Mouse (Mus musculus) heart, embryonic 16.5 days (tissue): ENCODE data around the gene Olfr461. TPM values are rescaled to one million over a fixed set of nuclear protein-coding genes. Genes with fewer than 3 reads are reported as not detected.

Experiments
- ATAC-seq: fragments of 200-750 bp; cut with Nextera tagmentation; replicated peaks from 2 replicates; pipeline ENCODE4 v1.8.0; 2017; ENCODE audit warnings: moderate number of reproducible peaks; ENCODE audit not compliant: insufficient read depth, low FRiP score; ENCODE audit errors: extremely low read depth
- H3K27ac ChIP-seq: fragments of 300-500 bp; sonication (generic); 2 replicates; pipeline ENCODE4 v1.5.1; 2014; ENCODE audit warnings: mild to moderate bottlenecking, low read length, control low read depth, moderate library complexity
- H3K27me3 ChIP-seq: fragments of 300-500 bp; sonication (generic); 2 replicates; pipeline ENCODE4 v1.6.1; 2014; ENCODE audit warnings: low read length, mixed read lengths; ENCODE audit not compliant: control insufficient read depth, insufficient read depth
- H3K36me3 ChIP-seq: fragments of 300-500 bp; sonication (generic); 2 replicates; pipeline ENCODE4 v1.6.1; 2014; ENCODE audit not compliant: control insufficient read depth, insufficient read depth
- H3K4me1 ChIP-seq: fragments of 300-500 bp; sonication (generic); 2 replicates; pipeline ENCODE4 v1.6.1; 2014; ENCODE audit warnings: low read length, mixed read lengths; ENCODE audit not compliant: control insufficient read depth, insufficient read depth
- H3K4me2 ChIP-seq: fragments of 300-500 bp; sonication (generic); 2 replicates; pipeline ENCODE4 v1.6.1; 2014; ENCODE audit warnings: low read depth, mild to moderate bottlenecking, control low read depth, low read length
- H3K4me3 ChIP-seq: fragments of 300-500 bp; sonication (generic); 2 replicates; pipeline ENCODE4 v1.5.1; 2014; ENCODE audit warnings: mild to moderate bottlenecking, control low read depth, low read length
- H3K9ac ChIP-seq: fragments of 300-500 bp; sonication (generic); 2 replicates; pipeline ENCODE4 v1.6.1; 2014; ENCODE audit warnings: low read length, control low read depth
- H3K9me3 ChIP-seq: fragments of 300-500 bp; sonication (generic); replicated peaks from 2 replicates; pipeline ENCODE4 v1.6.1; 2016; ENCODE audit warnings: low read length; ENCODE audit not compliant: control insufficient read depth
- WGBS: fragments of 180-500 bp; shearing (Covaris S2); extraction: QIAGEN DNeasy Blood & Tissue Kit; methylation state at CpG from one replicate; pipeline ENCODE4 v1.1.7; 2014; 5-methylcytosine and 5-hydroxymethylcytosine counted together
- polyA plus RNA-seq: library from polyadenylated mRNA; unstranded; fragments of >200 nt; fragmentation: Nextera tagmentation; extraction: Ambion mirVana; gene quantifications from 2 replicates; pipeline ENCODE4 v1.2.1, GENCODE M21; 2015

Olfr461 gene
- polyA plus RNA-seq, 1 experiment from 2014 or later, result not detected

DNA sequence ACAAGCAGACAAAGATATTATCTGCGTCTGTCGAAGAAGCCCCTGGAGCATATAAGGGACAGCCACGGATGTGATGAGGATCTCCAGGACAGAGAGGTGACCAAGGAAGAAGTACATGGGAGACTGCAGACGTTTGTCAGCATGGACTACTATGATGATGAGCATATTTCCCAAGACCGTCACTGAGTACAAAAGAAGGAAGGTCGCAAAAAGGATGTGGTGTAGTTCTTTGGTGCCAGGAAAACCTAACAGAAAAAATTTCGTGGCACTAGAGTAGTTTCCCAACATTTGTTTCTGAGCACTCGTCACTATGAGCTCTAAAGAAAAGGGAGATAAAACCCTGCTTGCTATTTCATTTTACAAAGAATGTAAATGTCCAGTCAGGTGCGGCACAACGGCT, 10.2 kb downstream of the Olfr461 start:
- no peak overlapping the region for H3K9ac ChIP-seq
- H3K36me3 ChIP-seq, result no peaks in the 10 kb centered on the region
- H3K4me2 ChIP-seq, result no peak overlapping the region
- no peaks in the 10 kb centered on the region for H3K27me3 ChIP-seq
- H3K4me3 ChIP-seq, result no peak overlapping the region
- H3K4me1 ChIP-seq, result no peaks in the 10 kb centered on the region
- WGBS, result 68% methylated on average over 10 of the region's 10 CpGs
- no peak overlapping the region for H3K27ac ChIP-seq
- no peak for ATAC-seq
- H3K9me3 ChIP-seq, result no peaks in the 10 kb centered on the region

DNA sequence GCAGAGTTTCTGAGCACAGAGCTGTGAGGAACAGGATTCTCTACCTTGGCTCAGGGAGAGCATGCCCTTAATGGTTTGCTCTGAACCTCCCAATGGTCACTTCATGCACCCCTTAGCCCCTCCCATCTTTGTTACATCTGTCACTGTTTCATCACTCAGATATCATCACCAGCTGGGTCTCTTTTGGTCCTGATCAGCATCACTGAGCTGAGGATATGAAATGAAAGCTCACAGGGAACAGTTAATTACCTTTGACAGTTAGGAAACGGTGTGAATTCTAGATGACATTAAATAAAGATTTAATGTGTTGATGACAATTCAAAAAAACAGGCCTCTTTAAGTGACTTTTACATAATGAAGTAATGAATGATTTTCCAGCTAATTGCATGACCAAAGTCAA, 35.4 kb downstream of the Olfr461 start, which contains the start of gene Prss37:
Gene Prss37 (minus strand): TSS at position 101 of the 400 bp plus-strand sequence.
- H3K36me3 ChIP-seq, result no peaks in the 10 kb centered on the region
- ATAC-seq, result no peak
- no peak within 1 kb of the TSS for H3K9ac ChIP-seq
- H3K4me3 ChIP-seq, result no peak within 1 kb of the TSS
- no peak within 1 kb of the TSS for H3K27ac ChIP-seq
- H3K4me1 ChIP-seq, result no peaks in the 10 kb centered on the region
- H3K27me3 ChIP-seq, result no peaks in the 10 kb centered on the region
- no peaks in the 10 kb centered on the region for H3K9me3 ChIP-seq
- no peak within 1 kb of the TSS for H3K4me2 ChIP-seq
- 67% methylated on average over 1 of the region's 1 CpGs for WGBS

GRCm38 (mm10) chr6:40493229-40493628, 61.6 kb downstream of the Olfr461 start, which contains the start of gene Tas2r108:
Tas2r108 (plus strand) TSS chr6:40493529.
- Histone ChIP-seq H3K9me3 (no peaks in the 10 kb centered on the region), H3K4me1 (no peaks in the 10 kb centered on the region), H3K27me3 (no peaks in the 10 kb centered on the region), H3K4me2 (no peak within 1 kb of the TSS), H3K27ac (no peak within 1 kb of the TSS), H3K4me3 (no peak within 1 kb of the TSS), H3K9ac (no peak within 1 kb of the TSS), H3K36me3 (no peaks in the 10 kb centered on the region)
- WGBS, result 82% methylated on average over 3 of the region's 3 CpGs
- ATAC-seq, result no peak

Other genes starting within 250 kb of the Olfr461 start
- gene Agk, start 229.9 kb downstream of the Olfr461 start, polyA plus RNA-seq, result 41.1 and 44.4 TPM in 2 replicates
- gene E330009J07Rik, start 118.9 kb downstream of the Olfr461 start, polyA plus RNA-seq, result 3.9 TPM in 2 replicates
- gene Wee2, start 116.0 kb downstream of the Olfr461 start, polyA plus RNA-seq, result not detected in 2 replicates
- 99.6 and 130 TPM in 2 replicates for gene Ssbp1, start 83.7 kb downstream of the Olfr461 start, polyA plus RNA-seq
- gene Tas2r137, start 63.8 kb downstream of the Olfr461 start, polyA plus RNA-seq, result not detected in 2 replicates
- not detected in 2 replicates for gene Tas2r108, start 61.5 kb downstream of the Olfr461 start, polyA plus RNA-seq
- not detected in 2 replicates for gene Prss37, start 35.5 kb downstream of the Olfr461 start, polyA plus RNA-seq
- not detected in 2 replicates for gene Olfr460, start 14.4 kb upstream of the Olfr461 start, polyA plus RNA-seq
- gene Clec5a, start 30.8 kb upstream of the Olfr461 start, polyA plus RNA-seq, result 0.71 and 0.72 TPM in 2 replicates
- not detected in 2 replicates for gene Tas2r138, start 58.3 kb upstream of the Olfr461 start, polyA plus RNA-seq
- gene Mgam, start 73.8 kb upstream of the Olfr461 start, polyA plus RNA-seq, result 0.10 and 1.1 TPM in 2 replicates